Mouse (Mus musculus): ENCODE data around the gene Chmp6. TPM values are rescaled to one million over a fixed set of nuclear protein-coding genes. Genes with fewer than 3 reads are reported as not detected.

The Chmp6 gene
- polyA plus RNA-seq, 1 experiment from 2014 or later = 104 TPM

DNA sequence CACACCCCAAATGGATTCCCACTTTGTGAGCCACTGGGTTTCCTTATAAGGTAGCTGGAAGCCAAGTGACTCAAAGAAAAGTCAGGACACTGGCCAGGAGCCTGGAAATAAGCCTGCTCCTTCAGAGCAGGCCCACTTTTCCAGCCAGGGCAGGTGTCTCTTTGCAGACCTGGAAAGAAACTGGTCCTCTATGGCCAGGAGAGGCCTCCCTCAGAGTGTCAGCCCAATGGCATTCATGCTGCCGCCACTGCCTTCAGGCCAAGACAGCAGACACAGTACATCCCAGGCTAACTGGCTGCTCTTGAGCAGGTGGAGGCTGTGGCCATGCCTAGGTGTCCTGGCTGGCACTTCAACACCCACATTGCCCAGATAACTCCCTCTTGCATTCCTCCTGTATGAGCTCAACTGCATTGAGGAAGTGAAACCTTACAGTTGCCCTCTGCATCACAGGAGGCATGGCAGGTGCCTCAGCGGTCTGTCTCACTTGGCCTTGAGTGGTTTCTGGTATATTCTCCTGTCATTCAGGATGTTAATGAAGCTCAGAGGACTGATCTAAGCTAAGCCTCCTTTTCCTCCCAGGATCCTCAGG lies 41.6 kb downstream of the Chmp6 start:
- DNase-seq (no peak), ATAC-seq (ENCODE audit: insufficient read depth) (peak; percentile 27; the same call in 1 of the 2 replicates)
- WGBS = 54% methylated on average over 2 of the region's 2 CpGs
- H3K4me2 ChIP-seq = 0 out of 2 replicates have a peak overlapping the region, but pooled peaks have one; percentile 8
- 0 out of 2 replicates have a peak, but pooled peaks cover under 1% of the 10 kb centered on the region for H3K36me3 ChIP-seq (ENCODE audit: insufficient read depth)
- H3K4me3 ChIP-seq (ENCODE audit: low read depth, low read length) = no peak overlapping the region
- H3K27me3 ChIP-seq (ENCODE audit: insufficient read depth, low read length) = no peaks in the 10 kb centered on the region
- H3K4me1 ChIP-seq (ENCODE audit: insufficient read depth) = peaks cover 40% of the 10 kb centered on the region
- peak overlapping the region; percentile 61; the same call in 1 of the 2 replicates for H3K27ac ChIP-seq (ENCODE audit: low read depth)
- no peak overlapping the region for H3K9ac ChIP-seq
- no peak for TF ChIP-seq CTCF (IDR thresholded peaks at IDR 0.05; ENCODE audit: low read depth)
- no peaks in the 10 kb centered on the region for H3K9me3 ChIP-seq (ENCODE audit: low read depth, low read length)

DNA sequence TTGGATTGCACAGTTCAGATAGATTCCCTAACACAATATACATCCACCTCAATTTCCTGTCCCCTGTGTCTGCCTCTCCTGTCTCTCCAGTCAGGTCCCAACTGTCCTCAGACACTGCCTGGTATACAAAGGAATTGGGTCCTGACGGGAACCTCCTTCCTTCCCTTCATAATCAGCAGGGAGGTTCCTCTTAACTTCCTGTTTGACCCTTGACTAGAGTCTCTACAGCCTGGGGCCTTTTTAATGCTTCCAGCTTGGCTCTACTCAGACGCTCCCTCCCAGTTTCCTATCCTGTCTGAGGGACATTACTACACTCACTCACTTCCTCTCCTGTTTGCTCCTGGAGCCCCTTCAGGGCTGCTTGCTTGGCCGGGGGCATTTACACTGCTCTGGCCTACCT lies 42.2 kb downstream of the Chmp6 start:
- Histone ChIP-seq H3K36me3 (ENCODE audit: insufficient read depth) (peaks cover 5% of the 10 kb centered on the region; the same call in 1 of the 2 replicates), H3K27me3 (ENCODE audit: insufficient read depth, low read length) (no peaks in the 10 kb centered on the region), H3K9ac (no peak overlapping the region), H3K27ac (ENCODE audit: low read depth) (peak overlapping the region; percentile 61; the same call in 1 of the 2 replicates), H3K4me2 (no peak overlapping the region), H3K9me3 (ENCODE audit: low read depth, low read length) (no peaks in the 10 kb centered on the region), H3K4me3 (ENCODE audit: low read depth, low read length) (no peak overlapping the region), H3K4me1 (ENCODE audit: insufficient read depth) (peaks cover 40% of the 10 kb centered on the region)
- WGBS = 37% methylated on average over 3 of the region's 3 CpGs
- TF ChIP-seq CTCF (IDR thresholded peaks at IDR 0.05; ENCODE audit: low read depth) = no peak
- DNase-seq (peak; percentile 42), ATAC-seq (ENCODE audit: insufficient read depth) (no peak)

DNA sequence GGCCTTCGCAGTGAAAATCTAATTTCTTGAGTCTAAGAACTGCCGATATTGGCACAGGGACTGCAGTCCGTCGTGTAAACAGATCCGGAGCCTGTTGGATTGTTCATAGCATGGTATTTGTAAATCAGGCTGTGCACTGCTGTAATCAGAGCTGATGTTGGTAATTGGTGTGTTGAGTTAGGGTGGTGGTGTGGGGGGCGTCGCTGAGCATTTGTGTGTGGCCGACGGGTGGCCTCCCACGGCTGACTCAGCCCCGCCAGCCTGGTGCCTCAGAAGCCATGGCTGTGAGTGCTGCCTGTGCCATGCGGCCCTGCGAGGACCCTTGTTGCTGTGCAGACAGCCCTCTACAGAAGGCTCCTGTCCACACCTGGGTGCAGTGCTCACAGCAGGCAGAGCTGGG lies 43.3 kb downstream of the Chmp6 start:
- Histone ChIP-seq H3K4me3 (ENCODE audit: low read depth, low read length) (no peak overlapping the region), H3K36me3 (ENCODE audit: insufficient read depth) (peaks cover 9% of the 10 kb centered on the region; the same call in 1 of the 2 replicates), H3K4me1 (ENCODE audit: insufficient read depth) (peaks cover 39% of the 10 kb centered on the region), H3K27me3 (ENCODE audit: insufficient read depth, low read length) (no peaks in the 10 kb centered on the region), H3K9ac (no peak overlapping the region), H3K27ac (ENCODE audit: low read depth) (no peak overlapping the region), H3K9me3 (ENCODE audit: low read depth, low read length) (no peaks in the 10 kb centered on the region), H3K4me2 (no peak overlapping the region)
- TF ChIP-seq CTCF (IDR thresholded peaks at IDR 0.05; ENCODE audit: low read depth) = no peak
- DNase-seq (no peak), ATAC-seq (ENCODE audit: insufficient read depth) (no peak)
- 80% methylated on average over 13 of the region's 13 CpGs for WGBS

DNA sequence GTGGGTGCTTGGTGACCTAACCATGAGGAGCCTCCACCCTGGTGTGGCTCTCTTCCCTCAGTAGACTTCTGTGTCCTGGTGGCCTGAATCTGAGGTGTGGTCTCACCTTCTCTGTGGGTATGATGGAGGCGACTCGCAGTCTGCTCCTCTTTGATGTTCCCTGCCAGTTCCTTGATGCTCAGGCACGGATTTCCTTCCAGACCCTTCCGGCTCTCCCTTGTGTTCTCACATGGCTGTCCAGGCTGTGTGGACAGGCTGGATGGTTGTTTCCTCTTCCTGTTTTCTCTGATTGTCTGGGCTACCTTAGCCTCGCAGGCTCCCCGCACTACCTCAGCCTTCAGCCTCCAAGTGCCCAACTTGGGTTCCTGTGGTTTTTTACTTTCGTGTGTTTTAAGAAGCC lies 45.6 kb downstream of the Chmp6 start:
- 75% methylated on average over 7 of the region's 7 CpGs for WGBS
- no peak for DNase-seq
- H3K4me3 ChIP-seq (ENCODE audit: low read depth, low read length) = no peak overlapping the region
- H3K4me2 ChIP-seq = no peak overlapping the region
- no peak for ATAC-seq (ENCODE audit: insufficient read depth)
- H3K9ac ChIP-seq = no peak overlapping the region
- H3K9me3 ChIP-seq (ENCODE audit: low read depth, low read length) = no peaks in the 10 kb centered on the region
- H3K36me3 ChIP-seq (ENCODE audit: insufficient read depth) = peaks cover 12% of the 10 kb centered on the region; the same call in 1 of the 2 replicates
- H3K27me3 ChIP-seq (ENCODE audit: insufficient read depth, low read length) = no peaks in the 10 kb centered on the region
- no peak for TF ChIP-seq CTCF (IDR thresholded peaks at IDR 0.05; ENCODE audit: low read depth)
- H3K27ac ChIP-seq (ENCODE audit: low read depth) = no peak overlapping the region
- peaks cover 18% of the 10 kb centered on the region for H3K4me1 ChIP-seq (ENCODE audit: insufficient read depth)

DNA sequence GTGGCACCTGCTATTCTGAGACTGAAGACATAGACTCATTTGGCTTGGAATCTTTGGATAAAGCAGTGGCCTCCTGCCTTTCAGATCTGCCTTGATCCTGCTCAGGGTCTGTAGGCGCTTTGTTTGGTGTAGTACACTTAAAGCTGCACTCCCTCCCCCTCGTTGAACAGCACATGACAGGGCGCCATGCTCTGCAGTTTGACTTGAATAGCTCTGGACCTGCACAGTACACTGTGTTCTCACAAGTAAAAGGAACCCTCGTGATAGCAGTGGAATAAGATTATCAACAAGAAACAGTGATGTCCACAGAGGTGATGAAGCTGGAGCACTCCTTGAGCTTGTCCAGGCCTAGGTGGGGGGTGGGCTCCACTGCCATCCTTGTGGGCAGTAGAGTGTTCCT lies 46.5 kb downstream of the Chmp6 start:
- Histone ChIP-seq H3K4me2 (no peak overlapping the region), H3K4me1 (ENCODE audit: insufficient read depth) (peaks cover 9% of the 10 kb centered on the region; the same call in 1 of the 2 replicates), H3K9me3 (ENCODE audit: low read depth, low read length) (no peaks in the 10 kb centered on the region), H3K27me3 (ENCODE audit: insufficient read depth, low read length) (no peaks in the 10 kb centered on the region), H3K27ac (ENCODE audit: low read depth) (no peak overlapping the region), H3K9ac (no peak overlapping the region), H3K4me3 (ENCODE audit: low read depth, low read length) (no peak overlapping the region), H3K36me3 (ENCODE audit: insufficient read depth) (peaks cover 12% of the 10 kb centered on the region; the same call in 1 of the 2 replicates)
- TF ChIP-seq CTCF (IDR thresholded peaks at IDR 0.05; ENCODE audit: low read depth) = no peak
- no peak for ATAC-seq (ENCODE audit: insufficient read depth)
- no peak for DNase-seq
- WGBS = 63% methylated on average over 4 of the region's 4 CpGs

DNA sequence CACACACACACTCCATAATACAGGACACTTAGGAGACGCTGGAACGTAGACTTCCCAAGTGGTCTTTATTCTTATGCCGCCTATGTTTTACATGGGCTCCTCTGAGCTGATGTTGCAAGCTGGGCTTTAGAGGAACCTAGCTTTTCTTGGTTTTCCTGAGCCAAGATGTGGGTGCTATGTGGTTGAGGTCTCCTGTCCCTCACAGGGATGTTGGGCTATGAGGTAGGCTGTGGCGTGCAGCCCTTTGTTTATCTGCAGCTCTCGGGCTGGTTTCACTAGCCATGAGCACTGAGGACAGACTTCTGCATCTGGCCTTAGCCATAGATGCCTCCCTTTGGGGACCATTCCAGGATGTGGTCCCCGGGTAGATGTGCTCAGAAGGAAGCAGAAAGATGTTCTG lies 47.4 kb downstream of the Chmp6 start:
- WGBS = 80% methylated on average over 6 of the region's 6 CpGs
- no peak overlapping the region for H3K4me2 ChIP-seq

DNA sequence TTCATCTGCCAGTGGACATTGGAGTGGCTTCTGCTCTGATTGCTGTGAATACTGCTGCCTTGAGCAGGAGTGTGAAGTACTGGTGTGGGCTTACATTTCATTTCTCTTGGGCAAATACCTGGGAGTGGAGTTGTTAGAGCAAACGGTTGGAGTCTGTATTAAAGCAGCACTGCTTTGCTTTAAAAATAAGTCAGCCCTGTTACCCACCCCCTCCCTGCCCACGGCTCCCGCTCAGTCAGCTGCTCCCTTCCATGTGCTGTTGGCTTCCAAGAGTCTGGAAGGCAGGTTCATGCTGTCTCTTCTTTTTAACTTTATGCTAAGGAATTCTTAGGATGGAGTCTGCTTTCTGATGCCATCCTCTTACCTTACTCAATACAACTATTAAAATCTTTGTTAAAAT lies 48.3 kb downstream of the Chmp6 start:
- H3K9ac ChIP-seq = no peak overlapping the region
- no peak overlapping the region for H3K4me3 ChIP-seq (ENCODE audit: low read depth, low read length)
- H3K27me3 ChIP-seq (ENCODE audit: insufficient read depth, low read length) = no peaks in the 10 kb centered on the region
- TF ChIP-seq CTCF (IDR thresholded peaks at IDR 0.05; ENCODE audit: low read depth) = no peak
- H3K9me3 ChIP-seq (ENCODE audit: low read depth, low read length) = no peaks in the 10 kb centered on the region
- ATAC-seq (ENCODE audit: insufficient read depth) = no peak
- 65% methylated on average over 3 of the region's 3 CpGs for WGBS
- no peak for DNase-seq
- peaks cover 20% of the 10 kb centered on the region; the same call in 1 of the 2 replicates for H3K36me3 ChIP-seq (ENCODE audit: insufficient read depth)
- H3K4me2 ChIP-seq = no peak overlapping the region
- no peak overlapping the region for H3K27ac ChIP-seq (ENCODE audit: low read depth)
- H3K4me1 ChIP-seq (ENCODE audit: insufficient read depth) = no peaks in the 10 kb centered on the region

More for the DNA sequence above, 47.4 kb downstream of the Chmp6 start:
- Histone ChIP-seq H3K9ac (no peak overlapping the region), H3K27ac (ENCODE audit: low read depth) (no peak overlapping the region), H3K36me3 (ENCODE audit: insufficient read depth) (peaks cover 18% of the 10 kb centered on the region; the same call in 1 of the 2 replicates), H3K9me3 (ENCODE audit: low read depth, low read length) (no peaks in the 10 kb centered on the region), H3K4me1 (ENCODE audit: insufficient read depth) (peaks cover under 1% of the 10 kb centered on the region; the same call in 1 of the 2 replicates), H3K27me3 (ENCODE audit: insufficient read depth, low read length) (no peaks in the 10 kb centered on the region), H3K4me3 (ENCODE audit: low read depth, low read length) (no peak overlapping the region)
- no peak for ATAC-seq (ENCODE audit: insufficient read depth)
- TF ChIP-seq CTCF (IDR thresholded peaks at IDR 0.05; ENCODE audit: low read depth) = no peak
- no peak for DNase-seq

Measured in lung, embryonic 14.5 days (tissue).